13 mouse cellular contexts compared by ENCODE assay signal in genomic region chr12:9751261-9752078, GRCm38 (mm10).
"Had no signal": no experiment of that assay in that cellular context is flagged by ENCODE, and none has a peak within 500 bp of the region (broad histone marks: within the 10 kb centered on the region; RNA-seq: fewer than 3 reads in every experiment).

No protein-coding gene starts in this region.

- H3K9me3 ChIP-seq: liver, embryonic 13.5 days; lung, embryonic 15.5 days; midbrain, embryonic 12.5 days had no signal

- H3K27me3 ChIP-seq: liver, embryonic 13.5 days; lung, embryonic 15.5 days; midbrain, embryonic 12.5 days had no signal

- H3K36me3 ChIP-seq: liver, embryonic 13.5 days; lung, embryonic 15.5 days; midbrain, embryonic 12.5 days had no signal

- H3K4me2 ChIP-seq: liver, embryonic 13.5 days; lung, embryonic 15.5 days; midbrain, embryonic 12.5 days had no signal

- H3K4me1 ChIP-seq: liver, embryonic 13.5 days; lung, embryonic 15.5 days; midbrain, embryonic 12.5 days had no signal

- H3K9ac ChIP-seq: liver, embryonic 13.5 days; liver, postnatal 0 days; lung, embryonic 15.5 days; midbrain, embryonic 12.5 days had no signal

- H3K27ac ChIP-seq: liver, embryonic 13.5 days; lung, embryonic 15.5 days; midbrain, embryonic 12.5 days had no signal

- ATAC-seq: liver, postnatal 0 days had no signal

- H3K4me3 ChIP-seq: liver, embryonic 13.5 days; lung, embryonic 15.5 days; midbrain, embryonic 12.5 days; myocyte had no signal

- DNase-seq: kidney, adult 11 months; kidney, postnatal 14 days; liver; liver, embryonic 13.5 days; liver, postnatal 0 days; lung, postnatal 14 days; retina, postnatal 1 day; right cerebral cortex, postnatal 4 days; spleen, adult 18-20 months; thymus, postnatal 36 days had no signal
